Mouse (Mus musculus) stomach, postnatal 0 days (tissue): Measurements from ENCODE around the gene Olfr1310. TPM values are rescaled to one million over a fixed set of nuclear protein-coding genes. Genes with fewer than 3 reads are reported as not detected.
"Not testable (repeated sequence)": the region's sequence is repeated elsewhere in the genome, so short reads cannot be mapped to it uniquely, and the experiment has no call there.

Experiments
- ATAC-seq: fragments of 200-750 bp; cut with Nextera tagmentation; 2 replicates; pipeline ENCODE4 v1.8.0; 2017; ENCODE audit not compliant: low FRiP score, low TSS enrichment
- DNase-seq: peaks from one replicate; pipeline ENCODE4 v3.0.0-alpha.2; 2016; ENCODE audit warnings: low spot score
- H3K27ac ChIP-seq: fragments of 300-500 bp; sonication (generic); replicated peaks from 2 replicates; pipeline ENCODE4 v1.5.1; 2014; ENCODE audit warnings: mild to moderate bottlenecking, control low read depth
- H3K27me3 ChIP-seq: fragments of 300-500 bp; sonication (generic); 2 replicates; pipeline ENCODE4 v1.6.1; 2014; ENCODE audit warnings: low read length; ENCODE audit not compliant: control insufficient read depth, insufficient read depth
- H3K36me3 ChIP-seq: fragments of 300-500 bp; sonication (generic); 2 replicates; pipeline ENCODE4 v1.6.1; 2014; ENCODE audit warnings: low read length, mixed read lengths; ENCODE audit not compliant: control insufficient read depth, insufficient read depth
- H3K4me1 ChIP-seq: fragments of 300-500 bp; sonication (generic); replicated peaks from 2 replicates; pipeline ENCODE4 v1.6.1; 2014; ENCODE audit warnings: antibody characterized with exemption; ENCODE audit not compliant: control insufficient read depth, insufficient read depth
- H3K4me2 ChIP-seq: fragments of 300-500 bp; sonication (generic); replicated peaks from 2 replicates; pipeline ENCODE4 v1.6.1; 2014; ENCODE audit warnings: low read depth, mild to moderate bottlenecking, control low read depth, moderate library complexity
- H3K4me3 ChIP-seq: fragments of 300-500 bp; sonication (generic); 2 replicates; pipeline ENCODE4 v1.5.1; 2014; ENCODE audit warnings: low read depth, low read length, control low read depth
- H3K9ac ChIP-seq: fragments of 300-500 bp; sonication (generic); 2 replicates; pipeline ENCODE4 v1.6.1; 2014; ENCODE audit warnings: mild to moderate bottlenecking, low read length, control low read depth, mixed read lengths
- H3K9me3 ChIP-seq: fragments of 300-500 bp; sonication (generic); 2 replicates; pipeline ENCODE4 v1.6.1; 2016; ENCODE audit warnings: low read length; ENCODE audit not compliant: control insufficient read depth
- CTCF ChIP-seq: IDR thresholded peaks from 2 replicates; pipeline ENCODE4 v1.5.1; 2016; ENCODE audit warnings: antibody characterized with exemption, low read depth, mild to moderate bottlenecking, moderate library complexity
- EP300 ChIP-seq: optimal IDR thresholded peaks from 2 replicates; pipeline ENCODE3; 2016; ENCODE audit warnings: antibody characterized with exemption
- WGBS: fragments of 180-500 bp; shearing (Covaris S2); extraction: QIAGEN DNeasy Blood & Tissue Kit; methylation state at CpG from one replicate; pipeline ENCODE4 v1.1.7; 2014; 5-methylcytosine and 5-hydroxymethylcytosine counted together
- polyA plus RNA-seq: library from polyadenylated mRNA; unstranded; fragments of >200 nt; fragmentation: Nextera tagmentation; extraction: Ambion mirVana; gene quantifications from 2 replicates; pipeline ENCODE4 v1.2.1, GENCODE M21; 2015

Olfr1310 gene
- not detected in 2 replicates for polyA plus RNA-seq

DNA sequence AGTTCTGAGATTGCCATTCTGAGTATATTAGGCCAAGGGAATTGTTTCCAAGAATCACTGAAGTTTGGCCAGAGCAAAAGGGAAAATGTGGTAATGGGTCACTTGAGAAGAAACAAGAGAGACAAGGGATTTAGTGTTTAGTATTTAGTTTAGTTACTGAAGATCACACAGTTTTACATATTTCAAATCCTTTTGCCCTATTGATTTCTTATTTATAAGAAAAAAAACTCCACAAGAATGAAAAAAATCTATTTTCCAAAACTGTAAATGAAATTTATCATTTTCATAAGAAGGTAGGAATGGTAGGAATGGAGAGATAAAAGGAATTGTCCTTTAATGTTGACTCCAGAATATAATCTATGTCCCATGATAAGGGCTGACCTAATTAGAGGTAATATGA is at the start of gene Olfr1310:
TSS of gene Olfr1310 (minus strand) at position 101 of the 400 bp plus-strand sequence.
- TF ChIP-seq CTCF (no peak), EP300 (no peak)
- H3K4me3 ChIP-seq: no peak within 1 kb of the TSS
- H3K9ac ChIP-seq: no peak within 1 kb of the TSS
- DNase-seq: no peak
- H3K4me2 ChIP-seq: no peak within 1 kb of the TSS
- ATAC-seq: no peak
- no peaks in the 10 kb centered on the region for H3K4me1 ChIP-seq
- H3K27me3 ChIP-seq: no peaks in the 10 kb centered on the region
- no peak within 1 kb of the TSS for H3K27ac ChIP-seq
- H3K9me3 ChIP-seq: no peaks in the 10 kb centered on the region
- H3K36me3 ChIP-seq: no peaks in the 10 kb centered on the region

DNA sequence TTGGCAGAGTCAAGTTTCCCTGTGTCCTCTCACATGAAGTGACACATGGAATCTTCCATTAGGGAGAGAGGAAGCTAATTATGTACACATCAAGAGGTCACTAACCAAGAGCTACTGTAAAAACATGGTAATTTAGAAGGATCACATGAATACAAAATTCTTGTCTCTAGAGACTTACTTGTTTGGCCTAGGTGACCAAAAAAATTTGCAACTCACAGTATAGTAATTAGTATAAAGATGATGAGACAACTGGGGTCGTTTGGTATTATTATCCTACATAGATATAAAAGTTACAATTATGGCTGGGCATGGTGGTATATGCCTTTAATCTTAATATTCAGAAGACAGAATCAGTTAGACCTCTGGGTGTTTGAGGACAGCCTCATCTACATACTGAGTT is 37.6 kb upstream of the Olfr1310 start, which contains the start of gene Olfr1312:
TSS of gene Olfr1312 (minus strand) at position 101 of the 400 bp plus-strand sequence.
- DNase-seq (no peak), ATAC-seq (no peak)
- no peaks in the 10 kb centered on the region for H3K36me3 ChIP-seq
- no peaks in the 10 kb centered on the region for H3K4me1 ChIP-seq
- TF ChIP-seq CTCF (no peak), EP300 (no peak)
- no peaks in the 10 kb centered on the region for H3K27me3 ChIP-seq
- 28% methylated on average over 1 of the region's 1 CpGs for WGBS
- no peak within 1 kb of the TSS for H3K4me2 ChIP-seq
- no peaks in the 10 kb centered on the region for H3K9me3 ChIP-seq
- H3K9ac ChIP-seq: no peak within 1 kb of the TSS
- H3K4me3 ChIP-seq: no peak within 1 kb of the TSS
- no peak within 1 kb of the TSS for H3K27ac ChIP-seq

DNA sequence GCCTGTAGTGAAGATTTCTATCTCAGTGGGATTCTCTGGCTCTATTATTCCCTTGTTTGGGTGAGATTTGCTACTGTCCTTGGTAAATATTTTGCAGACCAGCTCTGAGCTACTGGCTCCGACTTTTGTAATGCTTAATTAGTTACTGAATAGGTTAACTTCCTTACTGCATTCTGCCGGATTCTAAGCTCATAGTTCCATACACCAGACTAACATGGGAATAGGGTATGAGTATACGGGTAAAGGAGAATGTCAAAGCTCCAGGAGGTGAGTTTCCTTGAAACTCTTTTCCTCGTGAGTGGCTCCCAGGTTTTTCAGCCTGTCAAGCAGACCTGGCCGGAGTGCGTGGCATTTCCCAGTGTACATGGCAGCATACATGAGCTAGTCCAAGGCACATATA is 14.5 kb upstream of the Olfr1310 start:
- H3K9ac ChIP-seq, H3K27me3 ChIP-seq, H3K9me3 ChIP-seq, H3K4me1 ChIP-seq, H3K27ac ChIP-seq, H3K36me3 ChIP-seq, DNase-seq, ATAC-seq, H3K4me3 ChIP-seq, H3K4me2 ChIP-seq: not testable (repeated sequence)
- WGBS: 31% methylated on average over 6 of the region's 6 CpGs

- no peak within 1 kb of the TSS for H3K4me3 ChIP-seq
- TF ChIP-seq EP300: no peak
- no peak for TF ChIP-seq CTCF
- no peaks in the 10 kb centered on the region for H3K27me3 ChIP-seq
- no peak within 1 kb of the TSS for H3K27ac ChIP-seq
- H3K4me2 ChIP-seq: no peak within 1 kb of the TSS
- no peaks in the 10 kb centered on the region for H3K9me3 ChIP-seq
- no peak for ATAC-seq
- H3K4me1 ChIP-seq: no peaks in the 10 kb centered on the region
- H3K9ac ChIP-seq: no peak within 1 kb of the TSS
- 89% methylated on average over 2 of the region's 2 CpGs for WGBS
- no peaks in the 10 kb centered on the region for H3K36me3 ChIP-seq
- no peak for DNase-seq
Measured at GRCm38 (mm10) chr2:112024312-112024711, 11.8 kb upstream of the Olfr1310 start, which contains the start of gene Olfr1311. Gene Olfr1311, minus strand, starts transcription at chr2:112024412.

DNA sequence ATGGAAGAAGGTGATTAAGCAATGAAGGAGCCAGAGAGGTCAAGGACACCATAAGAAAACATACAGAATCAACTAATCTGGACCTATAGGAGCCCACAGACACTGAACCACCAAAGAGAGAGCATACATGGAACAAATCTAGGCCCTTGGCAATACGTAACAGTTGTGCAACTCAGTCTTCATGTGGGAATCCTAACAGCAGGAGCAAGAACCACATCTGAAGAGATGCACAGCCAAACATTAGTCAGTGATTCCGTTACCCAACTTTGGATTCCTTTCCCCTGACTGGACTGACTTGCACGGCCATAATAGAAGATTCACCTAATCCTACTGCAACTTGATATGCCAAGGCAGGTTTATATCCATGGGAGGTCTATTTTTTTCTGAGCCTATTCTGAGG is 2.4 kb upstream of the Olfr1310 start:
- no peak overlapping the region for H3K4me3 ChIP-seq
- DNase-seq (no peak), ATAC-seq (no peak)
- H3K27me3 ChIP-seq: no peaks in the 10 kb centered on the region
- H3K4me1 ChIP-seq: no peaks in the 10 kb centered on the region
- no peaks in the 10 kb centered on the region for H3K9me3 ChIP-seq
- H3K27ac ChIP-seq: no peak overlapping the region
- H3K4me2 ChIP-seq: no peak overlapping the region
- WGBS: 74% methylated on average over 3 of the region's 3 CpGs
- H3K9ac ChIP-seq: no peak overlapping the region
- TF ChIP-seq CTCF: no peak
- no peak for TF ChIP-seq EP300
- H3K36me3 ChIP-seq: no peaks in the 10 kb centered on the region

DNA sequence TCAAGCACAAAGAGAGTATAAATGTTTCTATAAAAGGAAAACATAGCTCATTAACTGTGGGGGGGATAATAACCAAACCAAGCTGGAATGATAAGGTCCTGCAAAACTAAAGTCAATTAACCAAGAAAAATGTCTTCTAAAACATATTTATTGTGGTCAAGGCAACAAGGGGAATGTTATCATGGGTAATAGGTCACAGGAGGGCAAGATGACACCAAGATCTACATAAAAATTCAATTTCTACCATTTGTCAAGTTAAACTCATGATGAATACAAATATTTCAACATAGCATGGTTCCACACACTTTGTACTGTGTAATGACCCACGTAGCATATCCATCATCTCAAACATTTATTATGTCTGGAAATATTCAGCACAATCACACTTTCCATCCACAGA is 22.3 kb downstream of the Olfr1310 start, which contains the start of gene Olfr1309:
TSS of gene Olfr1309 (minus strand) at position 101 of the 400 bp plus-strand sequence.
- Histone ChIP-seq H3K4me2 (no peak within 1 kb of the TSS), H3K4me1 (no peaks in the 10 kb centered on the region), H3K9me3 (no peaks in the 10 kb centered on the region), H3K9ac (no peak within 1 kb of the TSS), H3K27ac (no peak within 1 kb of the TSS), H3K27me3 (no peaks in the 10 kb centered on the region), H3K36me3 (no peaks in the 10 kb centered on the region), H3K4me3 (no peak within 1 kb of the TSS)
- DNase-seq: no peak
- TF ChIP-seq EP300 (no peak), CTCF (no peak)
- WGBS: 73% methylated on average over 1 of the region's 1 CpGs
- ATAC-seq: no peak
